ENCODE assay signal across 23 mouse cellular contexts in the genomic region with DNA sequence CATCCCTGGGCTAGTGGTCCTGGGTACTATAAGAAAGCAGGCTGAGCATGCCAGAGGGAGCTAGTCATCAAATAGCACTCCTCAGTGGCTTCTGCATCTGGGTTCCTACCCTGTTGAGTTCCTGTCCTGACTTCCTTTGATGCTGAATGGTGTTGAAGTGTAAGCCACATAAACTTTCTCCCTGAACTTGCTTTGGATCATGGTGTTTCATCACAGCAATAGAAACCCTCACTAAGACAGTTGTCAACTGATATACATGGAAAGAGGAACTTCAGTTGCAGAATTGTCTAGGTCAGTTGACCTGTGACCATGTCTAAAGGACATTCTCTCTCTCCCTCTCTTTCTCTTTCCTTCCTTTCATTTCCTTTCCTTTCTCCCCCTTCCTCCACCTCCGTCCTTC. TPM values are rescaled to one million over a fixed set of nuclear protein-coding genes. Genes with fewer than 3 reads are reported as not detected.
"Had no signal": no experiment of that assay in that cellular context is flagged by ENCODE, and none has a peak within 500 bp of the region (broad histone marks: within the 10 kb centered on the region; RNA-seq: fewer than 3 reads in every experiment).

No protein-coding gene starts in this region.

- ATAC-seq: hindbrain, embryonic 16.5 days; hindbrain, postnatal 0 days; intestine, embryonic 15.5 days; intestine, embryonic 16.5 days; intestine, postnatal 0 days had no signal

- DNase-seq: heart, postnatal 10 days; heart, postnatal 14 days; heart, postnatal 36 days; heart, postnatal 4 days; kidney, adult 11 months; kidney, adult 18-20 months; kidney, adult 2 months; kidney, adult 8-10 months; kidney, adult 9 months; kidney, postnatal 10 days; kidney, postnatal 14 days; kidney, postnatal 25 days; kidney, postnatal 36 days; kidney, postnatal 4 days; layer of hippocampus, adult 9-11 months; layer of hippocampus, postnatal 36 days had no signal

RNA-seq across cellular contexts. Expression of a gene that starts 3.8 kb away (rescaled TPM):
- total RNA-seq: heart, postnatal 10 days; heart, postnatal 25 days; heart, postnatal 36 days; hematopoietic stem cell, adult 5-6 weeks had no signal
